Mouse (Mus musculus): Measurements from ENCODE around the gene Lce3f. TPM values are rescaled to one million over a fixed set of nuclear protein-coding genes. Genes with fewer than 3 reads are reported as not detected.

Gene Lce3f
- total RNA-seq (2014; rRNA removed), result not detected in 2 replicates
- not detected in 2 replicates for polyA plus RNA-seq (2015; fragmentation: Nextera tagmentation; extraction: Ambion mirVana)

DNA sequence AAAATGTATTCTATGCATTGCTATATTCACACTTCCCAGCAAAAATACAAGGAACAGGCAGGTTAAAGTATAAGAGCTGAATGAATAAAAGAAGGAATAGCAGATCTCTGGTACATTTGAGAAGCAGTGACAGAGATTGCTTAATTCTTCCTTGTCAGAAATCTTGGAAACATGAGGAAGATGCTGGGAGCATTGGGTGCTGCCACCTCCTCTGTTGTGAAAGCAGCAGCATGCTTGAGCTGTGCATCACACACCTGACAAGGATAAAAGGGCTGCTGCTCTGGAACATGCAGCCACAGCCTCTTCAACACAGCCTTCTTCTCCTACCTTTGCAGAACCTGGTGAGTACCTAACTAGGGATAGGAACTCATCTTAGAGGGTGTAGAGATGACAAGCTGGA is at the start of gene Lce3f:
Gene Lce3f (plus strand): TSS at position 301 of the 400 bp plus-strand sequence.
- no peak within 1 kb of the TSS for H3K27ac ChIP-seq (ENCODE audit: low read depth, low read length)
- no peak within 1 kb of the TSS for H3K4me3 ChIP-seq (ENCODE audit: low read depth, low read length)
- H3K4me2 ChIP-seq (ENCODE audit: low read depth, low read length, poor library complexity, severe bottlenecking), result no peak within 1 kb of the TSS
- ATAC-seq (ENCODE audit: low FRiP score) (no peak), DNase-seq (ENCODE audit: low spot score) (no peak)
- H3K9ac ChIP-seq (replicated peaks; ENCODE audit: low read length, poor library complexity, severe bottlenecking), result no peak within 1 kb of the TSS
- no peaks in the 10 kb centered on the region for H3K36me3 ChIP-seq (ENCODE audit: insufficient read depth, low read length)
- H3K27me3 ChIP-seq (ENCODE audit: insufficient read depth, low read length), result no peaks in the 10 kb centered on the region
- no peaks in the 10 kb centered on the region for H3K4me1 ChIP-seq (ENCODE audit: insufficient read depth, low read length)
- TF ChIP-seq CTCF (IDR thresholded peaks at IDR 0.05), result no peak
- no peaks in the 10 kb centered on the region for H3K9me3 ChIP-seq (ENCODE audit: low read length)

DNA sequence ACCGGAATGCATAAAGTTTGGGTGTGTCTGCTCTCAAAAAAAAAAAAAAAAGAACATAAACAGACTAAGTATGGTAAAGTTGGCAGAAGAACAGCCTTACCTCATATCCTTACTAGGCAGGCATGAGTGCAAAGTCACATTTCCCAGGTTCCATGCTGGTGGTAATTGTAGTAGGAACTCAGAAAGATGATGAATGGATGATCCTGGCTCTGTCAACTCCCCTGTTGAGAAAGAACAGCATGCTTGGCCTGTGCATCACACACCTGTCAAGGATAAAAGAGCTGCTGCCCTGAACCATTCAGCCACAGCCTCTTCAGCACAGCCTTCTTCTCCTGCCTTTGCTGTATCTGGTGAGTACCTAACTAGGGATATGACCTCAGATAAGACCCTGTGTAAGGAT is 47.8 kb upstream of the Lce3f start, which contains the start of gene Lce3c:
Gene Lce3c (plus strand): TSS at position 301 of the 400 bp plus-strand sequence.
- Histone ChIP-seq H3K36me3 (ENCODE audit: insufficient read depth, low read length) (no peaks in the 10 kb centered on the region), H3K4me1 (ENCODE audit: insufficient read depth, low read length) (no peaks in the 10 kb centered on the region), H3K9me3 (ENCODE audit: low read length) (no peaks in the 10 kb centered on the region), H3K27me3 (ENCODE audit: insufficient read depth, low read length) (no peaks in the 10 kb centered on the region), H3K9ac (replicated peaks; ENCODE audit: low read length, poor library complexity, severe bottlenecking) (no peak within 1 kb of the TSS), H3K4me2 (ENCODE audit: low read depth, low read length, poor library complexity, severe bottlenecking) (no peak within 1 kb of the TSS), H3K27ac (ENCODE audit: low read depth, low read length) (no peak within 1 kb of the TSS), H3K4me3 (ENCODE audit: low read depth, low read length) (no peak within 1 kb of the TSS)
- 81% methylated on average over 1 of the region's 1 CpGs for WGBS
- DNase-seq (ENCODE audit: low spot score) (no peak), ATAC-seq (ENCODE audit: low FRiP score) (no peak)
- TF ChIP-seq CTCF (IDR thresholded peaks at IDR 0.05), result no peak

DNA sequence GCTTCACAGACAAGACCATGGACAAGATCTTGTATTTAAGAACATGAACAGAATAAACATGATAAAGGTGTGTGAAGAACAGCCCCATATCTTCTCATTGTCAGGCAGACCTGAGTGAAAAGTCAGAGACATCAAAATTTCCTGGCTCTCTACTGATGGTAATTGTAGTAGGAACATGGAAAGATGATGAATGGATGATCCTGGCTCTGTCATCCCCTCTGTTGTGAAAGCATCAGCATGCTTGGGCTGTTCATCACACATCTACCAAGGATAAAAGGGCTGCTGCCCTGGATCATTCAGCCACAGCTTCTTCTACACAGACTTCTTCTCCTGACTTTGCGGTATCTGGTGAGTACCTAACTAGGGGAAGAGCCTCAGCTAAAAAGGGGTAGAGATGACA is 34.9 kb upstream of the Lce3f start, which contains the start of gene Lce3d:
Gene Lce3d (plus strand): TSS at position 301 of the 400 bp plus-strand sequence.
- TF ChIP-seq CTCF (IDR thresholded peaks at IDR 0.05), result no peak
- H3K4me1 ChIP-seq (ENCODE audit: insufficient read depth, low read length), result no peaks in the 10 kb centered on the region
- no peak within 1 kb of the TSS for H3K4me3 ChIP-seq (ENCODE audit: low read depth, low read length)
- WGBS, result 92% methylated on average over 1 of the region's 1 CpGs
- H3K27ac ChIP-seq (ENCODE audit: low read depth, low read length), result no peak within 1 kb of the TSS
- DNase-seq (ENCODE audit: low spot score) (no peak), ATAC-seq (ENCODE audit: low FRiP score) (no peak)
- no peak within 1 kb of the TSS for H3K9ac ChIP-seq (replicated peaks; ENCODE audit: low read length, poor library complexity, severe bottlenecking)
- H3K4me2 ChIP-seq (ENCODE audit: low read depth, low read length, poor library complexity, severe bottlenecking), result no peak within 1 kb of the TSS
- H3K9me3 ChIP-seq (ENCODE audit: low read length), result no peaks in the 10 kb centered on the region
- H3K36me3 ChIP-seq (ENCODE audit: insufficient read depth, low read length), result no peaks in the 10 kb centered on the region
- H3K27me3 ChIP-seq (ENCODE audit: insufficient read depth, low read length), result no peaks in the 10 kb centered on the region

DNA sequence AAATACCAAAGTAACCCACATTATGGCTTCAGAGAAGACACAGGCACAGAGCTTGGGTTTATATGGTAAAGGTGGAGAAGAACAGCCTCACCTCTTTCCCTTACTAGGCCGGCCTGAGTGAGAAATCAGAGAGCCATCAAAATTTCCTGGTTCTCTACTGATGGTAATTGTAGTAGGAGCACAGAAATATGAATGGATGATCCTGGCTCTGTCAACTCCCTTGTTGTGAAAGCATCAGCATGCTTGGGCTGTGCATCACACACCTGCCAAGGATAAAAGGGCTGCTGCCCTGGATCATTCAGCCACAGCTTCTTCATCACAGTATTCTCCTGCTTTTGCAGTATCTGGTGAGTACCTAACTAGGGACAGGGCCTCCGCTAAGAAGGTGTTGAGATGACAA is 25.3 kb upstream of the Lce3f start, which contains the start of gene Lce3e:
Gene Lce3e (plus strand): TSS at position 301 of the 400 bp plus-strand sequence.
- Histone ChIP-seq H3K27ac (ENCODE audit: low read depth, low read length) (no peak within 1 kb of the TSS), H3K9me3 (ENCODE audit: low read length) (no peaks in the 10 kb centered on the region), H3K27me3 (ENCODE audit: insufficient read depth, low read length) (no peaks in the 10 kb centered on the region), H3K36me3 (ENCODE audit: insufficient read depth, low read length) (no peaks in the 10 kb centered on the region), H3K4me3 (ENCODE audit: low read depth, low read length) (no peak within 1 kb of the TSS), H3K9ac (replicated peaks; ENCODE audit: low read length, poor library complexity, severe bottlenecking) (no peak within 1 kb of the TSS), H3K4me2 (ENCODE audit: low read depth, low read length, poor library complexity, severe bottlenecking) (no peak within 1 kb of the TSS), H3K4me1 (ENCODE audit: insufficient read depth, low read length) (no peaks in the 10 kb centered on the region)
- ATAC-seq (ENCODE audit: low FRiP score) (no peak), DNase-seq (ENCODE audit: low spot score) (no peak)
- WGBS, result 93% methylated on average over 2 of the region's 2 CpGs
- no peak for TF ChIP-seq CTCF (IDR thresholded peaks at IDR 0.05)

DNA sequence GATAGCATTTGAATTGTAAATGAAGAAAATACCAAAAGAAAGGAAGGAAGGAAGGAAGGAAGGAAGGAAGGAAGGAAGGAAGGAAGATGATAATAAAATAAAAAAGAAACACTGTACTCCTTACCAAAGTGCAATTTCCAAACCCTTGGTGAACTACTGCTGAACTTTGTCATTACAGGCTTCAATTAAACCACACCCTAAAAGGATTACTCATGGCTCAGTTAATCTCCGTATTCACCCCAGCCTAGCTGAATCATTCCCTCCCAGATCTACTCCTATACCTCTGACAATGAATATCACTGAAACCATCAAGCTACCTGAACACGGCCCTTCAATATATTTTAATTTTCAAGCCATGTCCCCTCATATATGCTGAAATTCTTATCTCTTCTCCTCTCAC is 13.5 kb upstream of the Lce3f start:
- 55% methylated on average over 2 of the region's 2 CpGs for whole genome bisulfite sequencing
- Histone ChIP-seq H3K4me2 (ENCODE audit: low read depth, low read length, poor library complexity, severe bottlenecking) (no peak overlapping the region), H3K4me1 (ENCODE audit: insufficient read depth, low read length) (no peaks in the 10 kb centered on the region), H3K9ac (replicated peaks; ENCODE audit: low read length, poor library complexity, severe bottlenecking) (no peak overlapping the region), H3K4me3 (ENCODE audit: low read depth, low read length) (no peak overlapping the region), H3K36me3 (ENCODE audit: insufficient read depth, low read length) (no peaks in the 10 kb centered on the region), H3K27me3 (ENCODE audit: insufficient read depth, low read length) (no peaks in the 10 kb centered on the region), H3K27ac (ENCODE audit: low read depth, low read length) (no peak overlapping the region), H3K9me3 (ENCODE audit: low read length) (no peaks in the 10 kb centered on the region)
- ATAC-seq (ENCODE audit: low FRiP score), result no peak
- TF ChIP-seq CTCF (IDR thresholded peaks at IDR 0.05), result no peak
- DNase-seq (ENCODE audit: low spot score), result no peak

DNA sequence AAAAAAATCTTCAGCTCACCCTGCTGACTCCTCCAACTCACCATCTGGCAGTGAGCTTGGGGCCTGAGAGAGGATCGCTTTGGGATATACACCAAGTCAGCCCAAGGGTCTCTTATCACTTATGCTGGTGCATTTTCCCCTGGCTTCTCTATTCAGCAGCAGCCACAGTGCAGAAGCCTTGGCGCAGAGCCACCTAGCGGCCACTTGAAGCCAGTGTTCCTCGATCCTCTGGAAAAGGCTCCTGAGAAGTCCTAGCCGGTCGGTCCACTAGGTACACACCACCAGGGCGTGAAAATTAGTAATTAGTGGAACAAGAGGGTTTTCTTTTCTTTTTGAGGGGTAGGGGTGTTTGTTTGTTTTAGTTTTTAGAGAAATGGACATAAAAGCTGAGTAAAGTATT is 6.7 kb downstream of the Lce3f start:
- Histone ChIP-seq H3K4me2 (ENCODE audit: low read depth, low read length, poor library complexity, severe bottlenecking) (no peak overlapping the region), H3K9ac (replicated peaks; ENCODE audit: low read length, poor library complexity, severe bottlenecking) (no peak overlapping the region), H3K4me1 (ENCODE audit: insufficient read depth, low read length) (no peaks in the 10 kb centered on the region), H3K9me3 (ENCODE audit: low read length) (no peaks in the 10 kb centered on the region), H3K27me3 (ENCODE audit: insufficient read depth, low read length) (no peaks in the 10 kb centered on the region), H3K36me3 (ENCODE audit: insufficient read depth, low read length) (no peaks in the 10 kb centered on the region), H3K27ac (ENCODE audit: low read depth, low read length) (no peak overlapping the region), H3K4me3 (ENCODE audit: low read depth, low read length) (no peak overlapping the region)
- ATAC-seq (ENCODE audit: low FRiP score), result peak; percentile 90
- WGBS, result 4% methylated on average over 7 of the region's 7 CpGs
- DNase-seq (ENCODE audit: low spot score), result peak; percentile 90
- peak; percentile 96 for TF ChIP-seq CTCF (IDR thresholded peaks at IDR 0.05)
